Mouse (Mus musculus) liver, embryonic 14.5 days (tissue): ENCODE measurements around the gene Raver1.

Experiments
- CTCF ChIP-seq: IDR thresholded peaks from 2 replicates; pipeline ENCODE4 v1.5.1; 2016; ENCODE audit warnings: antibody characterized with exemption, low read depth, control low read depth
- EP300 ChIP-seq: IDR thresholded peaks from 2 replicates; pipeline ENCODE4 v1.6.1; 2016; ENCODE audit warnings: antibody characterized with exemption, low read depth

DNA sequence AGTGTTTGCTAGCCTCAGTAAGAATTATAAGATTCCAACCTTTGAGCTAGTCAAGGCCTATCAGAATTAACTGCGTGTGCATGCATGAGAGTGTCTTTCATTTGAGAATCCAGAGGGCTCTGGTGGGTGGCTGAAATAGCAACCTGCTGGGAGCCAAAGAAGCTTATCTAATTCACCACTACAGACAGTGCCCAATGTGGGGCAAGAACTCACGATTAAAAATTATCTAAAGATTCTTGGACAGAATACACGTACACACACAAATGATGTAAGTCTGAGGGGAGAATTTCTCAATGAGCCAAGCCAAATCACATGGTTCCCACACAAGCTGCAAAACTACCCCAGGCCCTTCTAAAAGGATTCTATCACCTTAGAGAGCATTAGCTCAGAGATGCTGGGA lies 8.5 kb downstream of the Raver1 start:
- no peak for TF ChIP-seq CTCF
- TF ChIP-seq EP300: peak; percentile 40; the same call in 1 of the 2 replicates
